Mouse (Mus musculus): ENCODE results near the gene Plin4.

The Plin4 gene

DNA sequence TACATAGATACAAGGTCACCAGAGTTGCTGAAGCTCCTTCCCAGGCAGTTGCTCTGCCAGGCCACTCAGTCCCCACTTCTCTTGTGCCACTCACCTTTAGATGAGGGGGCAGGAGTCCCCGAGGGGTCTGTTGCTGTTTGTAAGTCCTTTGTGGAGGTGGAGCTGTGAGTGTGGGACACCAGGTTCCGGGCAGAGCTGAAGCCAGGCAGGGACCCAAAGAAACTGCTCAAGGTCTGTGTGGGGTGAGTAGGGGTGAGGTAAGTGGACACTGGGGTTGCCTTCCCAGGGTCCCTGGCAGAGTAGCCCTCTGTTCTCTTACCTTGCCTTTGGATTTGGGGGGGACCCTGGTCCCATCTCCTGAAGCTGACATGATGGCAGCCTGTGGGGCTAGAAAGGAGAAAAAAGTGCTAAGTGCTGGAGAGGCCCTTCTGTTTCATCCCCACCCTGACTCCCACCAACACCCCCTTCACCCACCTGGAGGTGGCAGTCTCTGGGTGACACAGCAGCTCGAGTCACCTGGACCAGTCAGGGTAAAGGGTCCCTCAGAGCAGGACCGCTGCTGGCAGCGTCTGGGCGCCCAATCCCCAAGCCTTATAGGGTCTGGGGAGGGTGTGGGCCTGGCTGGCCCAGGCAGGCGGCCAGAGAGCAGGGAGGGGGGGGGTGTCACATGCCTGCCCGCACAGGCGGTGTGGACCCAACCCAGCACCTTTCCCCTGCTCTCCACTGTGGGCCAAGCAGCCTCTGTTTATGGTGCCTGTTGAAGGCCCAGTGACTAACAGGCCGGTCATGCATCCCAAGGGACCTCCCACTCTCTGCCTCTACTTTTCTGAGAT is at the start of gene Plin4:
Gene Plin4 (minus strand): TSS at position 585 of the 833 bp plus-strand sequence.
- no peak for DNase-seq (ENCODE audit: extremely low spot score, low read depth, low spot score)

- DNase-seq (ENCODE audit: extremely low spot score, low read depth, low spot score) = no peak
Measured at GRCm38 (mm10) chr17:56153643-56154042, 44.0 kb upstream of the Plin4 start.

DNA sequence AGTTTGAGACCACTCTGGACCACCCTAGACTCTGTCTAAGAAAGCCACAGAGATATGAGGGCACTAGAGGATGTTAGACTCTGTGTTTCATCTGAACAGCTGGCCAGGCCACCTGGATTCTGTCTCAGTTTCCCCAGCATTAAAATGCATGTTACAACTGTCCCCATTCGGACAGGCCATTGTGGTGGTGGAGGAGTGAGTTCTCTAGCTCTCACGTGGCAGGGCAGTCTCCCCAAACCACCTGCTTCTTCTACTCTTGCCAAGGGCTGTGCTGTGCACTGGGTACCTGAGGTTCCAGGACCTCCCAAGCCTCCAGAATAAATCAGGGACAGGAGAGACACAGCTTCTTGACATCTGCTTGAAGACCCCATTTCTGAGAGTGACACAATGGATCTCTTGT is 40.3 kb upstream of the Plin4 start:
- DNase-seq (ENCODE audit: extremely low spot score, low read depth, low spot score) = no peak

DNA sequence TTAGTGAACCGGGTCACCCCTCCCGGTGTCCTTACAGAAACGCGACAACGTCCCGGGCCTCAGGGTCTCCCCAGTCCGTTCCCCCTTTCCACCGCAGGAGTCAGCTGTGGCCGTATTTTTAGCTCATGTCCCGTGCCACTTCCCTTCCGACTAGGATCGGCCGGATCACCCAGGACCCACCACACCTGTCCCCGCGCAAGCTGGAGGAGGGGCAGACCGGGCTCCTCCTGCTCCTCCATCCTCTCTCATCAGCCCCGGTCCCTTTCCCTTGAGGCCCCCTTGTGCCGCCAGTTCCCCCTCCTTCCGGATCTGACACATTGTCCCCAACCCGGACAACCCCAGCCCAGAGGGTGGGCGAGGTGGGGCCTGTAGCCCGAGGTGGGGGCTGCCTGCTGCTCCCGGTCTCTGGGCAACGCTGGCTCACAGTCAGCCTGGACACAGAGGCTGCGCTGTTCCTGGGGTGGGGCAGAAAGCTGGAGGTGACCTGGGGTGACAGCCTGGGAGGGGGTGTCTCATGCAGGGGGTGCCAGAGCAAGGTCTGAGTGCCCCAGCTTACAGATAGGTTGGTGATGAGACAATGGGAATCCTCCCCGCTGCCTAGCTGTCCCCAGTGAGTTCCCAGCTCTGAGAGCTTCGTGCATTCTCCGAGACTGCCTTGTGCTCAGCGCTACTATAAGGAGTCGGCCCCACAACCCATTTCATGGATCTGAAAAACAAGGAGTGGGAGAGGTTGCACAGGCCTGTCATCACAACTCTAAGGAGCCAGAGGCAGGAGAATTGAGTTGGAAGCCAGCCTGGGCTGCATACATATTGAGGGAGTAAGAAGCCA is 39.4 kb upstream of the Plin4 start:
- DNase-seq (ENCODE audit: extremely low spot score, low read depth, low spot score) = no peak

DNA sequence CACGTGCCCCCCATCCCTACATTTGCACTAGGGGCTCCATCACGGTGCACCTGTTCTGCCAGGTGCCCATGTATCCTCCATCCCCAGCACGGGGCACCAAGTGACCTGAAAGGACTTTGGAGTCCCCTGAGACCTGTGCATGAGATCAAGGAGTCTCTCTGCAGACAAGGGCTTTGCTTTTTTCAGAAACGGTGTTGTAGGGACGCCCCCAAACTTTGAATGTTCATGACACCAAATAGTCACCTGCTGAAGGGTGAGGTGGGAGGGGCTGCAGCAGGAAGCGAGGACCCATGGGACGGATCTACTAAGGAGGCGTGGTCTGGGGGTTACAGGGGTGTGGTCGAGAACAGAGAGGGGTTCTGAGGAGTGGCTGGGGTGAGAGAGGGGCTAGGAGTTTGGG is 38.7 kb upstream of the Plin4 start:
- DNase-seq (ENCODE audit: extremely low spot score, low read depth, low spot score) = no peak

DNA sequence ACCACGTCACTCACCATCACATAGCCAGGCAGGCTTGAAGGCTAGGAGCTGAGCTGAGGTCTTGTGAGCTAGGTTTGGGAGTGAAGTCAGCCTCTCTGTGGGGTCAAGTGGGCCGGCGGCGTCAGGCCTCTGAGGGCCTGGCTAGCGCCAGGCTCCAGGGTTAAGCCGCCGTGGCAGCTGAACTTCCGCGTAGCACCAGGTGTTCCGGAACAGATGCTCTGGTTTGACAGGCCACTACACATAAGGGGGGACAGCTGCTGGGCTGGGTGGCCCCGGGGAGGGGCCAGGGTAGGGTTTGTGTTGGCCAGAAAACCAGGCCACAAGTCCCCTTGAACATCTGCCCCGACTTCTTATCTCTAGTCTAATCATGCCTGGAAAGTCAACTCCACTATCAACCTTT is 37.8 kb upstream of the Plin4 start:
- no peak for DNase-seq (ENCODE audit: extremely low spot score, low read depth, low spot score)

- DNase-seq (ENCODE audit: extremely low spot score, low read depth, low spot score) = no peak
Measured at GRCm38 (mm10) chr17:56146131-56146530, 36.5 kb upstream of the Plin4 start.

GRCm38 (mm10) chr17:56144546-56144945 is 34.9 kb upstream of the Plin4 start:
- DNase-seq (ENCODE audit: extremely low spot score, low read depth, low spot score) = no peak

GRCm38 (mm10) chr17:56141702-56142605 is 32.4 kb upstream of the Plin4 start:
- no peak for DNase-seq (ENCODE audit: extremely low spot score, low read depth, low spot score)

DNA sequence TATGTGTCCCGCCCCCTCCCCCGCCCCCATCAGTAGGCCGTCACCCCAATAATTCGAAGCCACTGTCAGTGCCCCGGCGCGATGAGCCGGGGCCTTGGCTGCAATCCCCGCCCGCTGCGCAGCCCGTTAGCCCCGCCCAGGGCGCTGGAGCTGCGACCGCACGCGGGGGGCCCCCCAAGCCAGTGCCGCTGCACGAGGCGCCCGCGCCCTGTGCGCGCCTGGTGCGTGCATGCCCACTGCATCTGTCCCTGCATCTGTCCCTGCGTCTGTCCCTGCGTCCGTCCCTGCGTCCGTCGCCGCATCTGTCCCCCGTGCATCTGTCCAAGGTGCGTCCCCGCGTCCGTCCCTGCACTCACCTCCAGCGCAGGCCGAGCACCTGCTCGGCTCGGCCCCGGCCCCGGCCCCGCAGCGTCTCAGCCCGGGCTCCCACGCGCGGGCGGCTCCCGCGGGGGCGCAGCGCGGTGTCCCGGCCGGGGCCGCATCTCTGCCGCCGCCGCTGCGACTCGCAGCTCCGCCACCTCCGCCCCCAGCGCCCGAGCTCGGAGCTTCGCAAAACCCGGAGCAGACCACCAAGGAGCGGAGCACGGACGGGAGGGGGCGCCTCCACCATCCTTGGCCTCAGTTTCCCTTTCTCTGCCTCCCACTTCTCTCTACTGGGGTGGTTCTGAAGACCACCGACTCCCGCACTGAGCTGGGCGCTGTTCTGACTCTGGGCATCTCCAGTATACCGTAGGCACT is 30.4 kb upstream of the Plin4 start, which contains the start of gene Sema6b:
Gene Sema6b (minus strand): TSS at position 486 of the 738 bp plus-strand sequence.
- DNase-seq (ENCODE audit: extremely low spot score, low read depth, low spot score) = no peak

DNA sequence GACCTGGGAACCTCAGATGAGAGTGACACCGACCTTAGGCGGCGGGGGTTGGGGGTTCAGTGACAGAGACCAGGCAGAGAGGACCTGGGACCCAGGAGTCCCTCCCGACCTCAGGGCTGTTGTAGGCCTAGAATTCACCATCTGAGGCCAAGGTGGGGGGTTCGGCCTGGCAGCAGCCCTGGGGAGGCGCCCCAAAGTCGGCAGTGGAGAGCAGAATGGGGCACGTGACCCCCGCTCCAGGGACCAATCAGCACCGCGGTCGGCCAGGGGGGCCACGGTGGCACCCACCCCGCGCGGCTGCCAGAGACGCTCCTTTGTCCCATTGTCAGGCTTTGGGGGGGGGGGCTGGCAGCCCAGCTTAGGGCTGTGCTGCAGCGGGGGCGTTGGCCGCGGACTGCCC is 29.8 kb upstream of the Plin4 start:
- DNase-seq (ENCODE audit: extremely low spot score, low read depth, low spot score) = no peak

GRCm38 (mm10) chr17:56137839-56138613 is 28.4 kb upstream of the Plin4 start:
- DNase-seq (ENCODE audit: extremely low spot score, low read depth, low spot score) = no peak

- DNase-seq (ENCODE audit: extremely low spot score, low read depth, low spot score) = no peak
Measured at GRCm38 (mm10) chr17:56136558-56136957, 27.0 kb upstream of the Plin4 start.

DNA sequence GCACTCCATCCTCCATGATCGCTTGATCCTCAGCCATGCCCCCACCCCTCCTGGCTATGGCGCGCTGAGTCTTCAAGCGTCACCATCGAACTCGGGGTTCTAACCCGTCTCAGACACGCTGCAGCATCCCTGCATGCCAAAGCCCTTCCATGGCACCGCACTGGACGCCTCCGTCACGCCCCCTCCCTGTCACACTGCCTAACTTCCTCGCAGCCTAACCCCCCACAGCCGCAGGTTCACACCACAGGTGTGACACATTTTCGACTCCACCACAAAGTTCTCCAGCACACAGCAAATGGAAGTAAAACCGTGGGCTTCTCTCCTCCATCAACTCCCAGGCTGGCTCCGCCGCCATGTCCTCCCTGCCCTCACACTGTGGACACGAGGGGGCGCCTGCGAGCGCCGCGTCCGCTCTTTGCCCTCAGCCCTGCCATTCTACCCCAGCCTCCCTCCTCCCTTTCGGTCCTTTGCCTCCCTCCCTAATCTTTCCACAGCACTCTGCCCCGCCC is 24.9 kb upstream of the Plin4 start:
- no peak for DNase-seq (ENCODE audit: extremely low spot score, low read depth, low spot score)

DNA sequence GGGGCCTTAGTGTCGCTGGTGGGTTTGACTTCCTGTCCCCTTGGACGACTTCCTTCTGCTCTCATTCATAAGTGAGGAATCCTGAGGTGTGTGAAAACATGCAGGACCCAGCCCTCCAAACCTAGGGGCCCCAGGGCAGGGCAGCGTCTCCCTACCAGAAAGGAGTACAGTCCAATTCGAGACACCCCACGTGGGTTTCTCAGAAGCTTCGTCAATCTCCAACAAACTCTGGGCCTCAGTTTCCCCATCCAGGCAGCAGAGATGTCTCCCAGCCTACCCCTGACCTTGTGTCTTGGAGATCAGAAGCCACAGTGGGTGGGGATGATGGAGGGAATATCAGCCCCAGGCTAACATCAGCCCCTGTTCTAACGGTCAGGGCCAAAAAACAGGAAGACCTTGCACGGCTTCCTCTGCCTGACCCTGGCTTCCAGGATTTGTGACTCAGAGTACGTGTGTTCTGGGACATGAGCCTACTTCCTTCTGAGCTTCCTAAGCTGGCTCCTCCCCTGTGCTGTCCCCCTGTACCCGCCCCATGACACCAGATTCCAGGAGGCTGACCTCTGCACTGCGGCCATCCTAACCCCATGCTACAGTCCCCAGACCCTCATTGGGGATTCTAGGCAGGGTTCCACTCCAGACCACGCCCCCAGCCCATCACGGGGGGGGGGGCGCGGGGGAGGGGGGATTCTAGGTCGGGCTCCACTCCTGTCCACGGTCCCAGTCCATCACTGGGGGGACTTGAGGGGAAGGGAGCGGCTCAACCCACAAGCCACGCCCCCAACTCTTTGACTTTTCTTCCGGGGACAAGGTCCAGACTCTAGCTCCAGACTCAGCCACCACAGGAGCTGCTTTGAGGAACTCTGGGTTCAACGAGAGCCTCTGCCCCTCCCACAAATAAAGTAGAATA is 24.1 kb upstream of the Plin4 start:
- no peak for DNase-seq (ENCODE audit: extremely low spot score, low read depth, low spot score)

- no peak for DNase-seq (ENCODE audit: extremely low spot score, low read depth, low spot score)
Measured at GRCm38 (mm10) chr17:56132661-56133060, 23.1 kb upstream of the Plin4 start.

GRCm38 (mm10) chr17:56131814-56132213 is 22.2 kb upstream of the Plin4 start:
- no peak for DNase-seq (ENCODE audit: extremely low spot score, low read depth, low spot score)

GRCm38 (mm10) chr17:56131136-56131535 is 21.5 kb upstream of the Plin4 start:
- no peak for DNase-seq (ENCODE audit: extremely low spot score, low read depth, low spot score)
